Mouse (Mus musculus) liver, embryonic 14.5 days (tissue): ENCODE measurements around the gene Frrs1l. TPM values are rescaled to one million over a fixed set of nuclear protein-coding genes. Genes with fewer than 3 reads are reported as not detected.

Source experiments
- ATAC-seq: fragments of 200-750 bp; cut with Nextera tagmentation; 2 replicates; pipeline ENCODE4 v1.8.0; 2017; ENCODE audit warnings: moderate number of reproducible peaks, mild to moderate bottlenecking, moderate library complexity; ENCODE audit not compliant: insufficient read depth
- DNase-seq, 3 experiments: peaks; one replicate each; pipeline ENCODE4 v3.0.0-alpha.2; 2012 to 2013; ENCODE audit warnings: low read depth in 3 of 3, low spot score in 3 of 3
- H3K27ac ChIP-seq: fragments of 300-500 bp; sonication (generic); 2 replicates; pipeline ENCODE4 v1.5.1; 2014; ENCODE audit warnings: moderate library complexity, mild to moderate bottlenecking, control low read depth, inconsistent platforms
- H3K27me3 ChIP-seq: fragments of 300-500 bp; sonication (generic); 2 replicates; pipeline ENCODE4 v1.6.1; 2014; ENCODE audit warnings: mild to moderate bottlenecking, low read length, moderate library complexity; ENCODE audit not compliant: control insufficient read depth, insufficient read depth
- H3K36me3 ChIP-seq: fragments of 300-500 bp; sonication (generic); replicated peaks from 2 replicates; pipeline ENCODE4 v1.6.1; 2014; ENCODE audit warnings: low read depth; ENCODE audit not compliant: control insufficient read depth, insufficient read depth
- H3K4me1 ChIP-seq, 2 experiments: fragments of 200-500 bp in 1 of 2; fragments of 300-500 bp in 1 of 2; sonication (generic) in 1 of 2; replicated peaks; 2 replicates each; pipeline ENCODE4 v1.6.1; 2012 to 2014; ENCODE audit warnings: antibody characterized with exemption in 1 of 2, inconsistent platforms in 1 of 2, low read length in 1 of 2; ENCODE audit not compliant: control insufficient read depth in 2 of 2, insufficient read depth in 2 of 2
- H3K4me2 ChIP-seq: fragments of 300-500 bp; sonication (generic); 2 replicates; pipeline ENCODE4 v1.6.1; 2014; ENCODE audit warnings: low read depth, mild to moderate bottlenecking, control low read depth, moderate library complexity
- H3K4me3 ChIP-seq, 2 experiments: fragments of 200-500 bp in 1 of 2; fragments of 300-500 bp in 1 of 2; sonication (generic) in 1 of 2; 2 replicates each; pipeline ENCODE4 v1.5.1; 2012 to 2014; ENCODE audit warnings: low read depth in 2 of 2, low read length in 2 of 2, mild to moderate bottlenecking in 2 of 2, control low read depth in 1 of 2, inconsistent platforms in 1 of 2, moderate library complexity in 1 of 2; ENCODE audit not compliant: insufficient read depth in 1 of 2
- H3K9ac ChIP-seq: fragments of 300-500 bp; sonication (generic); replicated peaks from 2 replicates; pipeline ENCODE4 v1.6.1; 2014; ENCODE audit warnings: mild to moderate bottlenecking, control low read depth, moderate library complexity
- H3K9me3 ChIP-seq: fragments of 300-500 bp; sonication (generic); 2 replicates; pipeline ENCODE4 v1.6.1; 2016; ENCODE audit warnings: low read length, mixed read lengths; ENCODE audit not compliant: control insufficient read depth
- CTCF ChIP-seq: IDR thresholded peaks from 2 replicates; pipeline ENCODE4 v1.5.1; 2016; ENCODE audit warnings: antibody characterized with exemption, low read depth, control low read depth
- EP300 ChIP-seq: IDR thresholded peaks from 2 replicates; pipeline ENCODE4 v1.6.1; 2016; ENCODE audit warnings: antibody characterized with exemption, low read depth
- WGBS: fragments of 180-500 bp; shearing (Covaris S2); extraction: QIAGEN DNeasy Blood & Tissue Kit; methylation state at CpG from one replicate; pipeline ENCODE4 v1.1.7; 2014; ENCODE audit not compliant: insufficient replicate concordance; 5-methylcytosine and 5-hydroxymethylcytosine counted together
- polyA plus RNA-seq, 2 experiments: library from polyadenylated mRNA; depleted of rRNA in 1 of 2; stranded (reverse) in 1 of 2; unstranded in 1 of 2; fragments of >200 nt; fragmentation: Nextera tagmentation in 1 of 2; extraction: Ambion mirVana in 1 of 2; gene quantifications; 2 replicates each; pipeline versions ENCODE4 v1.2.1 to v1.2.3; 2012 to 2014

Frrs1l gene
- polyA plus RNA-seq (2012; rRNA removed) (under 0.01 and 0.01 TPM in 2 replicates), polyA plus RNA-seq (2014; fragmentation: Nextera tagmentation; extraction: Ambion mirVana) (not detected in 2 replicates)

DNA sequence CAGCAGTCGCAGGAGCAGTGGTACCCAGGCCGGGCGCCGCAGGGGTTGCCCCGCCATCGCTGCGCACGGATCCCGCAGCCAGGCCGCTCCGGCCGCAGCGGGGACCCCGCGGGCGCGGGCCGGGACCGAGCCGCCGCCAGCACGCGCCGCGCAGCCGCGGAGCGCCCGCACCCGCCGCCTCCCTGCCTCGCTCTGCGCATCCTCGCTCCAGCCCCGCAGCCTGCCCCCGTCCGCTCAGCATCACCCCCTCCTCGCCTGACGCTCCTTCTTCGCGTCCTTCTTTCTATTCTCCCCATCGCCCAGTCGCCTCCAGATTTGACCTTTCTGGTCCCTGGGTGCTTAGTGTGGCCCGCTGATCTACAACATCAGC is at the start of gene Frrs1l:
TSS of gene Frrs1l (minus strand) at position 177 of the 370 bp plus-strand sequence.
- H3K27ac ChIP-seq: no peak within 1 kb of the TSS
- H3K4me2 ChIP-seq: peak within 1 kb of the TSS; percentile 52
- no peaks in the 10 kb centered on the region for H3K4me1 ChIP-seq
- TF ChIP-seq EP300: no peak
- no peak for TF ChIP-seq CTCF
- no peak for ATAC-seq
- H3K9ac ChIP-seq: no peak within 1 kb of the TSS
- no peaks in the 10 kb centered on the region for H3K9me3 ChIP-seq
- no peaks in the 10 kb centered on the region for H3K36me3 ChIP-seq
- DNase-seq: no peak
- peak within 1 kb of the TSS; percentile 6 to 28; a peak in 3 of 4 replicates for H3K4me3 ChIP-seq
- H3K27me3 ChIP-seq: peaks cover 29% of the 10 kb centered on the region
- 2% methylated on average over 38 of the region's 44 CpGs for WGBS

DNA sequence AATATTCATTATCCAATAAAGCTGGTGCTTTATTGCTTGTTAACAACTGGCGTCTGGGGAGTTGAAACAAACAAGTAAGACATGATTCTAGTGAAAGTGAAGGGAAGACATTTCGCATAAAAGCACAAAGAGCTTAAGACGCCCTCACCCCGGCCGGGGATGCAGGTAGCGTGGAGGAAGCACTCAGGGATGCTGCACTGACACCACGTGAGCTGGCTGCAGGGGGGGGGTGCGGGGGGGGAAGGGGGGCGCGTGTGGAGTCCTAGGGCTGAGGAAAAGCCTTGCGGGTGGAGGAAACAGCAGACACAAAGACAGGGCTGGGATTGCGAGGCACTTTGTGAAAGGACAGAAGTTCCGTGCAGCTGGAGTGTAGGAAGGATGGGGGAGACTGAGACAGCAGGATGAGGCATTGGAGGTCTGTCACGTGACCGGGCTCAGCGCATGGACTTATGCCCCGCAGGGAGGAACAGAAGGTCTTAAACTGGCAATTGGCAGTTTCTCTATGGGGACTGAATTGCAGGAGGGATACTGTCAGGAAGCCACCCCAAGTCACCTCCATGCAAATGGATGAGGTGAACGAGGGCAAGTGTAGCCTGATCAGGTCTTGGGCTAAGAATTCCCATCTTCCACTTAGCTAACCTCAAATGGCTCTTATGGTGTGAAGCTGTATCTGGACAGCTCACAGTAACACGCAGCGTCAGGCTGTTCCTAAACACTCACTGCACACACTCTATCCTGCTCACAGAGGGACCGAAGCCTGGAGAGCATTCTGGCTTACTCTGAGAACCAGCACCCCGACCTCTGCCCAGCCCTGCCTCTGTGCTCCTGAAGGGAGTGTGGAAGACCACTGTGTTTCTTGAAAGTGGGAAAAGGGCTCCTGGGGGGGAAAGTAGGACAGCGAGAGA is 49.2 kb upstream of the Frrs1l start:
- H3K27ac ChIP-seq: no peak overlapping the region
- WGBS: 12% methylated on average over 23 of the region's 23 CpGs
- H3K4me1 ChIP-seq: peaks cover 0 to 4% of the 10 kb centered on the region in 2 experiments; a peak in 1 of 4 replicates
- no peak overlapping the region for H3K4me3 ChIP-seq
- H3K4me2 ChIP-seq: no peak overlapping the region; the same call in 1 of the 2 replicates
- H3K9ac ChIP-seq: no peak overlapping the region
- H3K9me3 ChIP-seq: no peaks in the 10 kb centered on the region
- no peak for DNase-seq
- ATAC-seq: no peak
- H3K36me3 ChIP-seq: no peaks in the 10 kb centered on the region
- TF ChIP-seq CTCF (no peak), EP300 (no peak)
- no peaks in the 10 kb centered on the region for H3K27me3 ChIP-seq

DNA sequence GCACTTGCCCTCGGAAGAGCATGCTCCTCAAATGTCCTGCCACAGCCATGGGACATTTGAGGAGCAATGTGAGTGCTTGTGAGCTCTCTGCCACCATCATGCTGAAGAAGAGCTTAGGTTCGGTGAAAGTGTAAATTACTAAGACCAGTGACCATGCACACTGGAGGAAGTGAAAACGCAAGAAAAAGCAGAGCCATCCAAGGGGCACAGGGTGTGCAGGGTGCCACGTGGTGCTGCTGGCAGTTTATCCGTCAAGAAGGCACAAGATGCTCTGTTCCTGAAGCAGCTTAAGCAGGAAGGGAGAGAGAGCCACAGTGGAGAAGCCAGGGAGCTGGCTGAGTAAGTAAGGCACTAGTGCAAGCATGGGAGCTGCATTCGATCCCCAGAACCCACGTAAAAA is 47.4 kb upstream of the Frrs1l start:
- H3K4me2 ChIP-seq: no peak overlapping the region
- no peak overlapping the region for H3K9ac ChIP-seq
- H3K36me3 ChIP-seq: no peaks in the 10 kb centered on the region
- H3K27me3 ChIP-seq: no peaks in the 10 kb centered on the region
- H3K4me3 ChIP-seq: no peak overlapping the region
- peaks cover 0 to 4% of the 10 kb centered on the region in 2 experiments; a peak in 1 of 4 replicates for H3K4me1 ChIP-seq
- DNase-seq (no peak), ATAC-seq (no peak)
- TF ChIP-seq EP300 (no peak), CTCF (no peak)
- H3K9me3 ChIP-seq: no peaks in the 10 kb centered on the region
- 56% methylated on average over 7 of the region's 7 CpGs for WGBS
- no peak overlapping the region for H3K27ac ChIP-seq

DNA sequence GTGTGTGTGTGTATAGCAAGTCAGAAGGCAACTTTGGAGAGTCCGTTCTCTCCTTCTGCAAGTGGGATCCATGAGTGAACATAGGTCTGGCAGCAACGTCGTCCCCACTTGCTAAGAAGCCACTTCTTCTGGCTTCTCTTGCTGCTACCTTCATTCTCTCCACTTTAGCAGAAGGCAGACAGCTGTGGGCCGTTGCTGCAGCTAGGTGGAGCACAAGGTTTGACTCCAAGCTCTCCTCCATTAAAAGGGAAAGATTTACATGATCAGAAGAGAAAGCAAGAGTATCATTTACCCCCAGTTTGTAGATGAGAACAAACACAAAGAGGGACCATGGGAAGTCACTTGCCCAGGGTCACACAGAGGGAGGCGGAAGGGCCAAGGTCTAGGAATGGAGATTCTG is 44.0 kb upstream of the Frrs1l start:
- Histone ChIP-seq H3K4me1 (no peaks in the 10 kb centered on the region), H3K9ac (no peak overlapping the region), H3K36me3 (no peaks in the 10 kb centered on the region), H3K4me3 (no peak overlapping the region), H3K27me3 (no peaks in the 10 kb centered on the region), H3K27ac (no peak overlapping the region), H3K9me3 (no peaks in the 10 kb centered on the region), H3K4me2 (no peak overlapping the region)
- WGBS: 45% methylated on average over 5 of the region's 5 CpGs
- no peak for TF ChIP-seq CTCF
- TF ChIP-seq EP300: no peak
- DNase-seq (no peak), ATAC-seq (no peak)

DNA sequence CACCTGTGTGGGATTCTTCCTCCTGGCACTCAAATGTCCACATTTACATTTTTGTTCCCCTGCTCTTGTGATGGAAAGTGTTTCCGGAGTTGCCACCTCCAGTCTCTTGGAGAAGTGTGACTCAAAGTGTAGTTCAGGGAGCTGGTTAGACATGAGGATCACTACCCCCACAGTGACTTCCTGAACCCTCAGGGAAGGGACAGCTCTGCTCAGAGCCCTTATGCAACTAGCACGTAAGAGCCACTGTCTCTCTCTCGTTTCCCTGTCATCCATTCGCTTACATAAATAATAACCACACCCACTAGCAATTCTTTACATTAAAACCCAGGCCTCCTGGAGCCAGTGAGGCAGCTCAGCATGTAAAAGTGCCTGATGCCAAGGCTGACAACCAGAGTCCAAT is 41.2 kb upstream of the Frrs1l start:
- Histone ChIP-seq H3K4me3 (no peak overlapping the region), H3K4me2 (no peak overlapping the region), H3K9me3 (no peaks in the 10 kb centered on the region), H3K27ac (no peak overlapping the region), H3K9ac (no peak overlapping the region), H3K27me3 (no peaks in the 10 kb centered on the region), H3K4me1 (peaks cover 0 to 3% of the 10 kb centered on the region in 2 experiments; a peak in 1 of 4 replicates), H3K36me3 (no peaks in the 10 kb centered on the region)
- TF ChIP-seq CTCF: no peak
- TF ChIP-seq EP300: no peak
- DNase-seq (no peak), ATAC-seq (no peak)
- WGBS: 44% methylated on average over 4 of the region's 4 CpGs
